Mouse (Mus musculus): Measurements from ENCODE around the gene Ttc21a.

DNA sequence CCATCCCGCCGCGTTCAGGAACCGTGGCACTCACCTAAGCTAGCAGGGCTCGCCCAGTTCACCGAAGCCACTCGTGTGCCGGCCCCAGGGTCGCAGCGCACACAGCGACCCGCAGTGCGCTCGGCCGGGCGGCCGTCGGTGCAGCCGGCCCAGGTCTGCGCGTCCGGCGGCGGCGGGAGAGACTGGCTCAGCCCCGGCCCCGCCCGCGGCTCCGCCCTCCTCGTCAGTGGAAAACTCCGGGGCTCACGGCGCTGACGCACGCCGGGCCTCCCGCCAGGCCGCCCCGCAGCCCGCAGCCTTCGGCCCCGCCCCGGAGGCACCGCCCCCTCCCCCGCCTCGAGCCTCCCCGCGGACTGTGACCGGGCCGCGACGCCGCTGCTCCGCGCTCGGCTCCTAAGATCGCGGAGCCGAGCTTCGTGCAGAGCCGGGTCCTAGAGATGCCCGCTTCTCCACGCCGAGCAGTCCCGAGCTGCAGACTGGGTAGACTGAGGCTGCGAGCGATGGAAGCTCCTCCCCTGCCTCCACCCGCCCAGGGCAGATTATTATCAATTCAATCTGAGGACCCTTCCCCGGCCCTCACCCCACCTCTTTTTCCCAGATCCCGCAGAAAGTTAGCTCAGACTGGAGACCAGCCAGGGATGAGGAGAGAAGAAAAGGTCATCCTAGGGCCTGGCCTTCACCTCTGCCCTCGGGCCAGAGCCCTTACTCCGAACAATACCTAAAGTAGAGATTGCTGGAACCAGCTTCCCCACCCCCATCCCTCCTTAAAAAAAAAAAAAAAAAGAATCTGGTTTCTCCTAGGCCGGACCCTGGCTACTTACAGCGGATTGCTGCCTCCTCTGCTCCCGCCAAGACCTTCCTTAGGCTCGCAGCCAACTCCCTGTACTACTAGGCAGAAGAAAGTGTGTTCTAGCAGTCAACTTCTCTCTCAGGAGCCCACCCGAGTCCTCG lies 46.5 kb downstream of the Ttc21a start:
- TF ChIP-seq CTCF (IDR thresholded peaks at IDR 0.05) (no peak), EP300 (IDR thresholded peaks at IDR 0.05) (no peak)
